Mouse (Mus musculus) left cerebral cortex, adult 18-20 months (tissue): ENCODE measurements around the gene B3gnt6. TPM values are rescaled to one million over a fixed set of nuclear protein-coding genes. Genes with fewer than 3 reads are reported as not detected.
"Not testable (repeated sequence)": the region's sequence is repeated elsewhere in the genome, so short reads cannot be mapped to it uniquely, and the experiment has no call there.

Experiments
- DNase-seq, 2 experiments: peaks; one replicate each; pipeline ENCODE4 v3.0.0; 2021 to 2022; ENCODE audit warnings: low spot score in 2 of 2, mixed read lengths in 1 of 2
- long read RNA-seq, 2 experiments: library from polyadenylated mRNA; stranded (forward); transcript quantifications; one replicate each; pipeline ENCODE4 v2.0.0; 2021
- total RNA-seq, 2 experiments: library from RNA; stranded (reverse); gene quantifications; 2 replicates each; pipeline ENCODE4 v1.2.3; 2021

Gene B3gnt6
- under 1 TPM; 0.21 to 0.42 TPM for total RNA-seq
- long read RNA-seq, experiment 1, result 0 reads
- long read RNA-seq, experiment 2, result 0 reads

DNA sequence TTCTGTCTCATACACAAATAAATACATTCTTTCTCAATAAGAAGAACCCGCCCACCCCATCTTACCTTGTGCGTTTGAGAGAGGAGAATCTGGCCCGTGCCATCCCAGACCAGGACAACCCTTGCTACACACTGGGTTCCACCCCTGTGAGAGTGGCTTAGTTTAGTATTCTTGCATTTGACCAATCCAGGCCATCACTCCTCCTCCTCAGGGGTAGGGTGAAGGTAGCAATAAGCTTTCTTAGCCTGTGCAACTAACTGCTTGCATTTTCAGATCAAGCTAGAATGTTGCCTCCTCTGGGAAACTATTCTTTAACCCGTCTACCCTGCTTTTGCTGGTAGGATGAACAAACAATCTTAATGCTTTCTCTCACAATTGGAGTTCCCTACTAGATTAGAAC is at the start of gene B3gnt6:
B3gnt6 (minus strand) TSS at position 101 of the 400 bp plus-strand sequence.
- DNase-seq, result no peak

DNA sequence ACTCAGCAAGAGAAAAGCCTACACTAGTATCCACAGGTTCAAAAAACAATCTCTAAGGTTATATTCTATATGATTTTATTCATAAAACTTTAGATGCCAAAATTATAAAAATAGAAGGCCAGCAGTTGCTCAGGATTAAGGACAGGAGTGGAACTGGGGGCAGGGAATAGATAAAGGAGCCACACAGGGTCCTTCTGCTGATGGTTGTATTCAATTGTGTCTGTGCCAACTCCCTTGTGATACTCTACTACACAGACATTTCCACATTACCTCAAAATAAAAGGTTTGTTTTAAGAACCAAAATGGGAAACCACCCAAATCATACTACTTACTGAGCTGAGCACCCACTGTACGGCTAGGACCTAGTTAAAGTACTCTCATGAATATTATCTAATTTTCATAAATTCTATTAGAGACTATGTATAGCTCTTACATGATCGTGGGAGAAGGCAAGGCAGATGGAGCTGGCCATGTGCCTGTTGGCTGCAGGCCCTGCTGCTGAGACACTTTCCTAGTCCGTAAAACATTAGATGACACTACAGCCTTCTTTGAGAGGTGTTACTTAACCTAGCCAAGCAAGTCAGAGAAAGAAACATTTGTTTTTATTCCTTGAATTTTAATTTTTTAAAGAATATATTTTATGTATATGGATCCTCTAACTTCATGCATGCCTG is 37.5 kb upstream of the B3gnt6 start:
- peak; percentile 15 to 38 for DNase-seq

DNA sequence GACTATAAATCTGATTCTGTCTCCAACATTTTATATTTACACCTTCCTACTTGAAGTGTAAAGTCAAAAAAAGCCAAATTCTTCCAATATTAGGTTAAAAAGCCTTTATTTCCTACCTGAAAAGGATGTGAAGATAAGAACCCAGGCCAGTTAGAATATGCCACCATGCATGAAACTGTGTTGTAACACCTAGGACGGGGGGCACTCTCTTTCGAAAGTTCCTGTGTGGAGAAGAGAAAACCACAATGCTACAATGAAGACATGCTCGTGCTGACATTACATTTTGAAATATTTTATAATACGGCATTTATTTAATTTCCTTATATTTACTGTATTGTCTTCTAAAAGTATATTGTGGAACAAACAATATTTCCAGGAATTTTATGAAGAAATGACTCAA is 24.5 kb upstream of the B3gnt6 start:
- no peak for DNase-seq

DNA sequence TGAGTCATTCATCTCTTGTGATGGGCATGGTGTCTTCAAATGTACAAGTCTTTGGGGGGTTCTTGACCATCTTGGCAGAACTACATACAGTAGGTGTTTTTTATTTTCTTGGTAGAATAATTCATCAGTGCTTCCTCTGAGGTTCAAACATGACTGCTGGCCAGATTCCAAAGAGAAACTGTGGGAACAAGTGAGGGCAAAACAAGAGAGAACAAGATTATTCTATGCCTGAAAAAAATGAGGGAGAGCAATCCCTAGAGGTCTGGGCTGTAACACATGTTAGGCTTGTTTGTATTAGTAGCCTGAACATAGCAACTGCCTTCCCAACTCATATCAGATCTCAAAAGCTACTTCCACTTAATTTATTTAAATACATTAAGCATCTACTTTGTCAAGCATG is 17.4 kb upstream of the B3gnt6 start:
- no peak for DNase-seq

DNA sequence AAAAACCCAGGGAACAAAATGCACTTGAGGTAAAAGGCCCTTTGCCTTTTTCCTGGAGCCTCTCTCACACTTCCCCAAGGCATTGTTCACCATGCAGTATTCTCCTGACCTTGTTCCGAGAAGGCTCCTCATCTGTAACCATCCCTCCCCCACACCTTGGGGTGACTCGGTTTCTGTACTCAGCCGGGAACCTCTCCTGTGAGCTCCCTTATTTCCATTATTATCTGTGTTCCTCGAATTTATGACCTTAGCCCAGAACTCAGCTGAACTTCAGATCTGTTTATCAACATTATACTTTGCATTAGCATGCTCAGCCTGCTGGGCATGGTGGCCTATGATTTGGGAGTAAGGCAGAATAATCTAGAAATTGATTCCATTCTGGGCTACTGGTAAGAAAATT is 3.7 kb upstream of the B3gnt6 start:
- no peak for DNase-seq

DNA sequence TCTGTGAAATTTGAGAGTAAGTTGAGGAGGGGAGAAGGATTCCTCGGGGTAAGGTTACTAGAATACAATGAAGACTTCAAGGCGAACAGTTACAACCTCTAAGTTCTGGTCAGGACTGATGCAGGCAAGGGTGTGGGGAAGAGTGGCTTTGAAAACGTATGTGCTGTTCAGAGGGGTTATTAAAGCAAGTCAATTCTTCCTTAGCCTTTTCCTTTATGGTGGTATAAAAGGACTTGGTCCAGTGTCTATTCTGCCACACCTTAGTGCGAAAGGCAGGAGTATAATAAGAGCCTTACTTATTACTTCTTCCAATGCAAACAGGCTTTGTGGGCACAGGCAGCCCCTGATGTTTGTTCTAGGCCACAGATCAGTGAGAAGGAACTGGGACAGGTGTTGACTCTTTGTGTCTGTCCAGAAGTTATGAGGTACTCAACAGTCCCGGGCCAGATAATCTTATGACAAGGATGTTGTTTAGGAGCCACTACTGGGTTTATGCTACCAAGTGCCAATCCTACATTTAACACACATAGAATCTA is 2.3 kb upstream of the B3gnt6 start:
- no peak for DNase-seq

DNA sequence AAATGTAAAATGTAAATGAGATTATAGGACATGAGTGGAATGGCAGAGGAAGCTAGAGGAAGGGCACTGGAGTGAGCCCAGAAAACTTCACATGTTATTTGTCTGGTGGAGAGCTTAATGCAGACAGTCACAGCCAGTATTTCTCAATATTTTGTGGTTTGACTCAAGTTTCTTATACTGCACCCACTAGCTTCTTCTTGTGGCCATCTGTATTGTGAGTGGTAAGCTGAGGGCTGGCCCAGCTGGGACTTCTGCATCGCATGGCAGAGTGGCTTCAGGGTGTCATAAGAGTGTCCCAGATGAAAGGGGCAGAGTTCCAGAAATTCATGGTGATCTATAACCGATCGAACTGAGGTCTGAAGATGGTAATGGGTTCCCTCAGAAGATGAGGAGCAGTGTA is 1.1 kb upstream of the B3gnt6 start:
- no peak for DNase-seq

DNA sequence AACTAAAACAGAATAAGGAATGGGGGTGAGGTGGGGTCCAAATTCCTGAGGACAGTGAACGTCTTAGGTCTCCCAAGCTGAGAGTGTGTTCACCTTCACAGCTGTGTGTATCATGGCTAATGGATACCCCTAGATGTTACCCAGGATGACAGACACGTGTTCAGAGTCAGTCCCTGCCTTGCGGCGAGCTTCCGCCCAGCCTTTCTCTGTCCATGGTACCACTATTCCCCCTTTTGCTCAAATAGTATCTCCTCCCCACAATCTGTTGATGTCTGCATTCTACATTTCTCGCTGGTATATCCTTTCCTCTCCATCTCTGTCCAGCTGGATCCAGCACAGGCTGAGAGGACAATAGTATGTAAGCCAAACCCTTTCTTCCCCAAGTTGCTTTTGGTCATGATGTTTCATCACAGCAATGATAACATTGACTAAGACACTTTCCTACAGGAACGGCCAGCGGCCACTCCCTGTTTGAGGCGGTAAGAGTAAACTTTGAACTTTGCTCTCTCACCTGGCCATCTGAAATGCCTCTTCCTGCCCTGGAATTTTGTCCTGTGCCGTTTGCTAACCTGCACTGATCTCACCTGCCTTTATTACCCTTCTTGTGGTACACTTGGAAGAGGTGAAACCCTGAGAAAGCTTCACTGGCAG is 4.0 kb downstream of the B3gnt6 start:
- no peak for DNase-seq

DNA sequence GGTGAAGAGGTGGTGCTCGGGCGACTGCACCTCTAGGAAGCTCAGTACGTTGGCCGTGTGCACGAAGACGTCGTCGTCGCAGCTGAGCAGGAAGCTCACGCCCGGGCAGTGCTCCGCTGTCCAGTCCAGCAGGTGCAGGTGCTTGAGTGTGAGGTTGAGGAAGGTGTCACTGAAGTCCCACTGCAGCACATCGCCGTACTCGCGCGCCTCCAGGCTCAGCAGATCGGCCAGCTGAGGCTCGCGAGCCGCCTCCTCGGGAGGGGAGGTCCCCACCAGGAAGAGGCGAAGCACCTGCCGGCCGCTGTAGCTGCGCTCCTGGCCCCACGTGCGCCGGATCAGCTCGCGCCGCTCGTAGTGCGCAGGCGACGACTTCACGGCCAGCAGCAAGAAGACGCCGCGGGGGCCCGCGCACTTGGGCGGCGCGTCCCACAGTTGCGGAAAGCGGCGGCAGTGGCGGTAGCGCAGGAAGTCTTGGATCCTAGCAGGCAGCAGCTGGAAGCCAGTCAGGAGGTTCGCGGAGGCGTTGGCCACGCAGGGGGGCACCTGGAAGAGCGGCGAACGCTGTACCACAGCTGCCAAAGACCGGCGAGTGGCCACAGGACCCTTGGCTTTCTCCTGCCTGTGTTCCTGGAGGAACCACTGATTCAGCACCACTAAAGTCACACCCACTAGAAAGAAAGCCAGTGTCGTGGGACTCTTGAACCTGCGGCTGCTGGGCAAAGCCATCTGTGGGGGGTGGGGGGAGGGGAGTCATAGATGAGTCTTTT is 5.1 kb downstream of the B3gnt6 start:
- DNase-seq, result peak; percentile 42 to 45

DNA sequence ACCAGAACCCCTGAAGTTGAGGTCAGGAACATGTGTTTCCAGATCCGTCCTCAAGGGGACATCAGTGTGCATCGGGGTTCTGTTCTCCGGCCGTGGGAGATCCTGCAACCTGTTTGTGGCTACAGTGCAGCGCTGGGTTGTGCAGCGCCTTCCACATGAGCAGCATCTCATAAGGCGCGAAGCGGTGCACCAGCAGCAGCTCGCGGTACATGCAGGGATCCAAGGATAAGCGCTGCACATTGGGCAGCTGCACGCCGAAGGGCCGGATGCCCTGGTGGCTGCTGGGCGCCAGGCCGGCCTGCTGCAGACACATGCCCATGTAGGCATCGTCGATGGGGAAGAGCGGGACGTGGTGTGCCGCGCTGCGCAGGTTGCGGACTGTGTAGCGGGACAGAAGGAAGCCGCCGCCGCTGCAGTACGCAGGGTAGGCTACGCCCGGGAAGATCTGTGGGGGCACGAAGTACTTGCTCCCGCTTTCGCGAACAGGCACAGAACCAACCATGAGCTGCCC is 5.7 kb downstream of the B3gnt6 start:
- peak in 1 of 2 experiments; percentile 25 for DNase-seq

DNA sequence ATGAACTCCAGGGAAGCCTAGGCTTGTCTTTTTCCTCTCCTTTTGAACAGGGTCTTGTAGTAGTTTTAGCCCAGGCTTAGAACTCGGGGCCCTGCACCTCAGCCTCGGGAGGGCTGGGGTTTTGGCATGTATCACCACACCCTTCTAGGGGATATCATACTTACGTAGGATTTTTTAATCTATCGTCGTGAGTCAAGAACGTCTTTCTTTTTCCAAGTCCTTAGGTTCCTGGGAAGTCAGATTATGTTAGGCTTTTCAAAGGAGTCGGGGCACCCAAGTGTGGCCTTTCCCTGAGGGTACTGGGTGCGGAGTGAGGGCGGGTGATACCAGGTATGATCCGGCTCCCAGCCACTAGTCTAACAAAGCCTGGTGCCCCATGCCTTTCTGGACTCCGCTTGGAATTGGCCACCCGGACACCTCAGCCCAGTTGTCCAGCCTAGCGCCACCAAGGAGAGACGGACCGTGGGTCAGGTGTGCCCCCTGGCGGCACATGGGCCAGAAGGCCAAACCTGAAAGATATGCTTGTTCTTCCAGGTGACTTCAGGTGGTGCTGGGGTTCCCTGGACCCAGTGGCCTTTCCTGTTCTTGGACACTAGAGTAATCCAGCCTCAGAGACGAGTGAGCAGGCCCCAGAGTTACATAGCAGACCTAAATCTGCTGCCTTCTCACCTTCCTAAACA is 7.6 kb downstream of the B3gnt6 start:
- no peak for DNase-seq

DNA sequence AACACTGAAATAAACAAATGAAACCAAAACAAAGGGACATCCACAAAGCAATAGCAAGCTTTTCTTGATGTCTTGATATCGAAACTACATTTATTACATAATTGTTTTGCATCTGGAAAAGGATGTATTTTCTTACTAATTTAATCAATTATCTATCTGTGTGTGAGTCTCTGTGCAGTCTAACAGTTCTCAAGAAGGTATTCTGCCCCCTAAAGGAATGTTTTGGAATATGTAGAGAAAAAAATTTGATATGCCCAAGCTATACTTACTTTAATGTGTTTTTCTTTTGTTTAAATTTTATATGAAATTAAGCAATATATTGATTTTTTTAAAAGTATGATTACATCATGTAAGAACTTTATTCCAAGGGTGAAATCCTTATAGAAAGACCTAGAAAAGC is 8.7 kb downstream of the B3gnt6 start:
- no peak for DNase-seq

DNA sequence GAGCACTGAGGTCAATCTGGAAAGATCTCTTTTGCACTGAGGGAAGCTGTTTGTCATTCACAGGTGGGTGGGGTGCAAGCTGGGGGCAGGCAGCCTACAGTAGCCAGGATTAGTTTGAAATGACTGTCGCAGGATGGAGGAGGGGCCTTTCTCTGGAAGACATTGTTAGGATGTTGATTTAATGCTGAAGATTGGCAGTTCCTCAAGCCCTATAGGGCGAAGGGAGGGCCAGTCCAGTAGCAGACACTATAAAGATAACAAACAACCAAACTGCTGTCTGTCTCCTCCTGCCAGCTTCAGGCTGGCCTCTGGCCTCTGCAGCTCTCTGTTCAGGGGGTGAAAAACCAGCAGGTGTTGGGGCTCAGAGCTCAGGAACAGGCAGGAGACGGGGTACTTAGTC is 9.5 kb downstream of the B3gnt6 start:
- no peak for DNase-seq

DNA sequence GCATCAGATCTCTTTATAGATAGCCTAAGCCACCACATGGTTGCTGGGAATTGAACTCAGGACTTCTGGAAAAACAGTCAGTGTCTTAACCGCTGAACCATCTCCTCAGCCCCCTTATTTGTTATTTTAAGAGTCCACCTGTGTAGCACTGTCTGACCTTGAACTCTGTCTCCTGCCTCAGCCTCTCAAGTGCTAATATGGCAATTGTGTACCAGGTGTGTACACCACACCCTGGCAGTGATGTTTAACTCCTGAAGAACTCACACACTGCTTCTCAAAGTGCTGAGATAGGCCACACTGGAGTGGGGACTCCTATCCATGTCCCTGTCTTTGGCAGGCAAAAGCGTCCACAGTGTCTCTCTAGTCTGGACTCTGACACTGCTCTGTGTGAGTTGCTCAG is 10.6 kb downstream of the B3gnt6 start:
- DNase-seq, result no peak

DNA sequence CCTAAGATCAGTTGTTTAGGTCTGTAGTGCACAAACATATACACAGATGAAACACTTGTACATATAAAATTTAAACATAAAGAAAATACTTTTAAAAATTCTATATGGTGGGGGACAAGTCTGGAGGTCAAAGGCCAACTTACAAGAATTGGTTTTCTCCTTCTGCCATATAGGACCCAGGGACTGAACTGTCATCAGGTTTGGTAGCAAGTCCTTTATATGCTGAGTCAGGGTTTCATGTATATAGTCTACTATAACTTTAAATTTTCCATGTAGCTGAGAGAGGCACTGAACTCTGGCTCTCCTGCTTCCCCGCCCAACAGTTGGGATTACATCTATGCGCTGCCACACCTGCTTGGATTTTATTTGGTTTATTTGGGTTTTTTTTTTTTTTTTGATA is 11.0 kb downstream of the B3gnt6 start:
- DNase-seq, result no peak

DNA sequence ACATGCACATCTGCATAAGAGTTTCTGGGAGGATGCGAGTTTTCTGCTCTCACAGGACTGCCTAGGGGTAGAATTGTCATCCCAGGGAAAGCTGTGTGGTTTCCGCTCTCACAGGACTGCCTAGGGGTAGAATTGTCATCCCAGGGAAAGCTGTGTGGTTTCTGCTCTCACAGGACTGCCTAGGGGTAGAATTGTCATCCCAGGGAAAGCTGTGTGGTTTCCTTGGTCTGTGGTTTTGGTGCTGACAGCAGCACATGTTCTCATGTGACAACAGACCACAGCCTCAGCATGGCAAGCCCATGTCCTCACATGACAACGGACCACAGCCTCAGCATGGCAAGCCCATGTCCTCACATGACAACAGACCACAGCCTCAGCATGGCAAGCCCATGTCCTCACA is 11.9 kb downstream of the B3gnt6 start:
- not testable (repeated sequence) for DNase-seq

DNA sequence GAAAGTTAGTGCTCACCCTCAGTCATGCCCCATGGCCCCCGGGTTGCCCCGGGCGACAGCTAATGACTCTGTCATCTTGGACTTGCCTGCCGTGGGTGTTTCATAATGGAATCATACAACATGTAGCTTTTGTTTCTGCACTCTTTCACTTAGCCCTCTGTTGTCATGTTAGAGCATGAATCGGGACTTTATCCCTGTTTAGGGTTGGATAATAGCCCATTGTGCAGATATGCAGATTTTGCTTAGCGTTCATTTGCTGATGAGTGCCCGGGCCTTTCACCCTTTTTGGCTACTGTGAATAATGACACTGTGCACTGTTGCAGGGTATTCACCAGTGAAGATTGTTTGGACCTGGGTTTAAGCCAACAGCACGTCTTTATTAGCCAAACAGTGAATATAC is 12.6 kb downstream of the B3gnt6 start:
- no peak for DNase-seq

DNA sequence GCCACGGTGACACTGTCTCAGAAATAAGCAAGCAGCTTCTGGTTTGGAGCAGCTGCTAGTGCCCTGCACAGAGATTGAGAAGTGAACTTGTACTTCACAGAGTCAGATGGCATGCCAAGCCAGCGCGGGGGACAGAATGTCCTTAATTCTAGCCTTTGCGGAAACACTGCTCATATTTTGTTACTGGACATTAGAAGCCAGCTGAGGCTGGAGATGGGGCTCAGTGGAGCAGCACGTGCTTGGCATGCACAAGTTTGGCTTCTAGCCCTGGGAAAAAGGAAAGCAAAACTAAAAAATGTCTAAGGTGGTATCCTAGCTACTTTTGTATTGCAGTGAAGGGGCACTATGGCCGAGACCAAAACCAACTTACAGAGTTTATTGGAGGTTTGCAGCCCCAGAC is 14.0 kb downstream of the B3gnt6 start:
- no peak for DNase-seq

DNA sequence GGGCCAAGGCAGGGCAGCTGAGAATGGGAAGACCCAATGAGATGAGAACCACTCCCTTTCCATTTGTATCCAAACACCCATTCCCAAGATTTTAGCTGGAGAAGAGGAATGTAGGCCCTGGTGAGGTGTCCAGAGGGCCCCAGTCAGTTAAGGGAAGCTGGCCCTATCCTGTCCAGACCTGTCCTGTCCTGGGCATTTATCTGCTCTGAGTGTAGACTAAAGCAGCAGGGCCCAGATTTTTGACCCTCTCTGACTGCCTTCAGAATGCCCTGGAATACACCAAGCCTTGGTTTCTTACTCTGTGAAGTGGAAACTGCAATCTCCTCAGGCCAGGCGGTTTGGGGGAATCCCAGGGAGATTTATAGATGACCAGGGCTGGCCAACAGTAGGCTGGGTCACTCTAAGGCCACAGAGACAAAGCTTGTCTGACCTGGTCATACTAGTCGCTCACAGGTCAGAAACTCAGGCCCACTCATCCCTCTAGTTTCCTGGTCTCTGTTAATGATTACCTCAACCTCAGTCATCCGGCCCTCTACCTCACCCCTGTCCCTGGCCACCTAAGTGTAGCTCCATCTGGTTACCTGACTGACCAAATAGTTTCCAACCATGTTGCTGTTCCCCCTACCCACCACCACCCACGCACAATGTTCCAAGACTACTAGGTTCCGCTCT is 20.6 kb downstream of the B3gnt6 start:
- DNase-seq, result no peak

DNA sequence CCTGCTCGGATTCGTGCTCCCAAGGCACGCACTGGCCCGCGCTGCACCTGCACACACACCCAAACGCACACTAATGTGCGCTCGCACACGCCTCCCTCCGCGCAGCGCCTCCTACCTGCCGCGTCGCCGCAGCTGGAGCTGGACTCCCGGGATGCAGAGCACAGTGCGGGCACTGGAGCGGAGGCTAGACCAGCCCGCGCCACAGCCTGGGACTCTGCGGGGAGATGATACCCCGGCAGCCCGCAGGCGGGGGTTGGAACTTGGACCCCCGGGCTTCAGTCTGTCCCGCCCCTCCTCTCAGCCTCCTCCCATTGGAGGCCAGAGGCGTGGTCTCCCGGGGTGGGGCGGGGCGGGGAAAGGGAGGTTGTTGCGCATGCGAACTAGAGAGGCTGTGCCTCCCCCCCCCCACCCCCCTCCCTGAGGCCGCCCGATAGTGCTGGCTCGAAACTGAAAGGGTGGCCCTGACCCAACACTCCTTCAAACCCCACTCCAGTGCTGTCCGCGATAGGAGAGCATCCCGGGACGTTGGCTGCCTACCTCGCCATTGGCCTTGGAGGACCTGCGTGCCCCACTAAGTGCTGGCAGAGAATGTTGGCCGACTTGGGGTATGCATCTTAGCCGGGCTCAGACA is 21.2 kb downstream of the B3gnt6 start, which contains the start of gene Capn5:
Capn5 (minus strand) TSS at position 346 of the 631 bp plus-strand sequence.
- DNase-seq, result peak; percentile 45 to 61
